23 mouse cellular contexts compared by ENCODE assay signal in the genomic region with DNA sequence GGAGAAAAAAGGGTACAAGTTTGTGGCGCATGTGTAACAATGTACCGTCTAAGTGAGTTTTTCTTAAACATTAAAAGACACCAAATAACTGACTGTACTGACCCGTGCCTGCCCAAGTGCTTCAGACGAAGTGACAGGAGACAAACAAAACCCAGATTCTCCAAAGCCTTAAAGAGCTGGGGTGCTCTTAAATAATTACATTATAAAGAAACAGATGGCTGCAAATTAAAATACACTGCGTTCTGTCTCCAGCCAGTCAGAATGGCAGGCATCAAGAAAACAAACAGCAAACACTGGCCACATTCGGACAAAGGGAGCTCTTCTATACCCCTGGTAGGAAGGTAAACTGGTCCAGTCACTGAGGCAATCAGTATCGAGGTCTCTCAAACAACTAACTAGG. TPM values are rescaled to one million over a fixed set of nuclear protein-coding genes. Genes with fewer than 3 reads are reported as not detected.
DNase-seq lines count a peak whose midpoint lies in the region; ATAC-seq and TF ChIP-seq lines count a peak whose summit lies in the region.
"Had no signal": no experiment of that assay in that cellular context is flagged by ENCODE, and none has a peak within 500 bp of the region (broad histone marks: within the 10 kb centered on the region; RNA-seq: fewer than 3 reads in every experiment).

No protein-coding gene starts in this region.

- H3K9me3 ChIP-seq in forebrain, embryonic 15.5 days = no peaks in the 10 kb centered on the region
- H3K9me3 ChIP-seq in forebrain, embryonic 13.5 days (replicated peaks) = 0 out of 2 replicates have a peak, but pooled peaks cover 6% of the 10 kb centered on the region
- H3K9me3 ChIP-seq: embryonic facial prominence, embryonic 10.5 days; forebrain, embryonic 12.5 days had no signal

- H3K4me1 ChIP-seq in forebrain, embryonic 15.5 days = peaks cover 4% of the 10 kb centered on the region; the same call in 1 of the 2 replicates
- peaks cover 4% of the 10 kb centered on the region; the same call in 1 of the 2 replicates for H3K4me1 ChIP-seq in forebrain, embryonic 13.5 days
- H3K4me1 ChIP-seq in spleen, adult 2 months (ENCODE audit: control insufficient read depth, insufficient read depth, insufficient read length) = peaks cover 16% of the 10 kb centered on the region
- H3K4me1 ChIP-seq in lung, adult 2 months (ENCODE audit: control insufficient read depth, insufficient read depth, low read length) = no peaks in the 10 kb centered on the region
- H3K4me1 ChIP-seq: embryonic facial prominence, embryonic 10.5 days; embryonic facial prominence, embryonic 12.5 days; forebrain, embryonic 12.5 days had no signal

- H3K4me2 ChIP-seq in forebrain, embryonic 15.5 days (replicated peaks) = no peak overlapping the region
- no peak overlapping the region for H3K4me2 ChIP-seq in forebrain, embryonic 13.5 days
- H3K4me2 ChIP-seq: embryonic facial prominence, embryonic 12.5 days; forebrain, embryonic 12.5 days had no signal

- 56% methylated on average over 7 of the region's 7 CpGs for WGBS in forebrain, embryonic 15.5 days
- 64% methylated on average over 7 of the region's 7 CpGs for WGBS in forebrain, embryonic 13.5 days
- WGBS in spleen, adult 2 months = 72% methylated on average over 7 of the region's 7 CpGs
- WGBS in lung, adult 2 months = 69% methylated on average over 7 of the region's 7 CpGs

- H3K27me3 ChIP-seq in forebrain, embryonic 15.5 days = no peaks in the 10 kb centered on the region
- H3K27me3 ChIP-seq in forebrain, embryonic 13.5 days = no peaks in the 10 kb centered on the region
- no peaks in the 10 kb centered on the region for H3K27me3 ChIP-seq in spleen, adult 2 months (ENCODE audit: control insufficient read depth, insufficient read depth, low read length)
- H3K27me3 ChIP-seq: embryonic facial prominence, embryonic 12.5 days; forebrain, embryonic 12.5 days had no signal

- no peak for DNase-seq in spleen, adult 2 months (ENCODE audit: low read depth in 1 of 2, low spot score in 2 of 2)
- no peak for DNase-seq in spleen, postnatal 4 days (ENCODE audit: low spot score in 2 of 2)
- peak; percentile 93 for DNase-seq in MN1 (ENCODE audit: low spot score)
- no peak for DNase-seq in lung, adult 2 months
- no peak for DNase-seq in adrenal gland, adult 8-10 months
- DNase-seq: adrenal gland, adult 2 months; adrenal gland, postnatal 14 days; adrenal gland, postnatal 36 days; cerebellum, adult 11 months; cerebellum, adult 18-20 months; cerebellum, adult 8-10 months; cerebellum, adult 9-11 months; cerebellum, postnatal 14 days; cerebellum, postnatal 36 days; embryo, embryonic 11 days had no signal

- no peak overlapping the region for H3K9ac ChIP-seq in forebrain, embryonic 15.5 days (replicated peaks)
- no peak overlapping the region for H3K9ac ChIP-seq in forebrain, embryonic 13.5 days
- H3K9ac ChIP-seq: embryonic facial prominence, embryonic 12.5 days; forebrain, embryonic 12.5 days; forebrain, postnatal 0 days had no signal

- peak overlapping the region; percentile 53; the same call in 1 of the 2 replicates for H3K27ac ChIP-seq in forebrain, embryonic 15.5 days (replicated peaks)
- H3K27ac ChIP-seq in forebrain, embryonic 13.5 days = no peak overlapping the region
- H3K27ac ChIP-seq in spleen, adult 2 months (ENCODE audit: insufficient read depth, low read length) = peak overlapping the region; percentile 22; the same call in 1 of the 2 replicates
- H3K27ac ChIP-seq: embryonic facial prominence, embryonic 10.5 days; embryonic facial prominence, embryonic 12.5 days; forebrain, embryonic 12.5 days had no signal

- TF ChIP-seq POLR2A in spleen, adult 2 months (IDR thresholded peaks at IDR 0.05; ENCODE audit: low read depth, low read length) = no peak
- no peak for TF ChIP-seq POLR2A in lung, adult 2 months (IDR thresholded peaks at IDR 0.05; ENCODE audit: borderline replicate concordance, extremely low read depth, low read depth, low read length)

- no peaks in the 10 kb centered on the region for H3K36me3 ChIP-seq in forebrain, embryonic 15.5 days
- H3K36me3 ChIP-seq in forebrain, embryonic 13.5 days (ENCODE audit: poor library complexity, severe bottlenecking) = no peaks in the 10 kb centered on the region
- no peaks in the 10 kb centered on the region for H3K36me3 ChIP-seq in spleen, adult 2 months (ENCODE audit: control insufficient read depth, insufficient read depth, low read length)
- H3K36me3 ChIP-seq: embryonic facial prominence, embryonic 10.5 days; embryonic facial prominence, embryonic 12.5 days; forebrain, embryonic 12.5 days had no signal

- ATAC-seq in forebrain, embryonic 15.5 days (replicated peaks) = no peak
- ATAC-seq in forebrain, embryonic 13.5 days = no peak
- ATAC-seq: CD4-positive, CD25-positive, alpha-beta regulatory T cell, adult 4 months; forebrain, postnatal 0 days had no signal

- no peak for TF ChIP-seq CTCF in spleen, adult 2 months (IDR thresholded peaks at IDR 0.05; ENCODE audit: extremely low read depth, insufficient read depth, insufficient read length, insufficient replicate concordance)
- TF ChIP-seq CTCF in lung, adult 2 months (IDR thresholded peaks at IDR 0.05; ENCODE audit: insufficient read depth, low read length) = no peak

- H3K4me3 ChIP-seq in forebrain, embryonic 15.5 days = no peak overlapping the region
- H3K4me3 ChIP-seq in forebrain, embryonic 13.5 days = no peak overlapping the region
- H3K4me3 ChIP-seq in spleen, adult 2 months (ENCODE audit: extremely low read depth, insufficient read depth, insufficient read length) = no peak overlapping the region
- no peak overlapping the region for H3K4me3 ChIP-seq in lung, adult 2 months (replicated peaks; ENCODE audit: extremely low read depth, low read depth, low read length)
- H3K4me3 ChIP-seq: embryonic facial prominence, embryonic 10.5 days; embryonic facial prominence, embryonic 12.5 days; forebrain, embryonic 12.5 days had no signal

RNA-seq across cellular contexts. Expression of gene Cradd, which starts 43.3 kb away (rescaled TPM):
- polyA plus RNA-seq in forebrain, embryonic 15.5 days (2015; fragmentation: Nextera tagmentation; extraction: Ambion mirVana) = 9.5 and 10.1 TPM in 2 replicates
- polyA plus RNA-seq in forebrain, embryonic 13.5 days (2015; fragmentation: Nextera tagmentation; extraction: Ambion mirVana) = 11.3 and 12.5 TPM in 2 replicates
- polyA plus RNA-seq in spleen, adult 2 months (2012; rRNA removed) = 8.2 and 10.2 TPM in 2 replicates
- polyA plus RNA-seq in lung, adult 2 months (2012; rRNA removed) = 21.0 and 21.8 TPM in 2 replicates
- total RNA-seq in adrenal gland, adult 8-10 months (2022) = 10 to 100 TPM in 3 of 4 experiments, 1 to 10 TPM in 1; 9.5 to 16.5 (median 13.2) TPM

RNA-seq across cellular contexts. Expression of gene Socs2, which starts 49.7 kb away (rescaled TPM):
- polyA plus RNA-seq in forebrain, embryonic 15.5 days (2015; fragmentation: Nextera tagmentation; extraction: Ambion mirVana) = 144 and 153 TPM in 2 replicates
- 91.6 and 97.8 TPM in 2 replicates for polyA plus RNA-seq in forebrain, embryonic 13.5 days (2015; fragmentation: Nextera tagmentation; extraction: Ambion mirVana)
- polyA plus RNA-seq in spleen, adult 2 months (2012; rRNA removed) = 10.2 and 12.7 TPM in 2 replicates
- polyA plus RNA-seq in lung, adult 2 months (2012; rRNA removed) = 83.1 and 140 TPM in 2 replicates
- 10 to 100 TPM; 10.6 to 56.8 (median 12.6) TPM for total RNA-seq in adrenal gland, adult 8-10 months (2022)
- total RNA-seq: common myeloid progenitor, adult 5-6 weeks had no signal
